8 mouse cellular contexts compared by ENCODE assay signal in the genomic region with DNA sequence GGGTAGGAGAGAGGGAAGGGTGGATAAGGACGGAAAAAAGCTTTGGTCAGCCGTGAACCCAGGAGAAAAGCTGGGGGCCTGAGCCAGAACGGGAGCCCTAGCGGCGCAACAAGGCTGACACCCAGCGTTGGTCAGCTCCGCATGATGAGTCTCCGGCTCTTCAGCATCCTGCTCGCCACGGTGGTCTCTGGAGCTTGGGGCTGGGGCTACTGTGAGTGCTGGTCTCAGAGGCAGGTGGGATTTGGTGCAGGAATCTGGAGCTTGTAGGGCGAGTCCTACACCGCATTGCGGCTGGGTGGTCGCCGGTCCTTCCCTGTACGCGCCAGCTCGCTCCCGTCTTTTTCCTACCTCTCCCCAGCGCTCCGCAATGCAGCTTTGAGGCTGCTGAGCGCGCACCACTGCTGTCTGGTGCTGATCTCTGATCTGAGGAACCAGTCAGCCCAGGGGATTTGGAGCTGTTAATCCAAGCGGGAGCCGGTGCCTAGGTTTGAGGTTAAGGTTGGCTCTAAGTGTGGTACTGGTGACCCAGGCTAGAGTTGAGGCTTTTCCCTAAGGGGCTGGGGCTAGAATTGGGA. TPM values are rescaled to one million over a fixed set of nuclear protein-coding genes. Genes with fewer than 3 reads are reported as not detected.
DNase-seq lines count a peak whose midpoint lies in the region; ATAC-seq and TF ChIP-seq lines count a peak whose summit lies in the region.

No protein-coding gene starts in this region.

- no peak for ATAC-seq in forebrain, postnatal 0 days
- ATAC-seq in midbrain, embryonic 12.5 days (ENCODE audit: low FRiP score, low read depth), result no peak
- no peak for ATAC-seq in activated CD4-positive, CD25-positive, alpha-beta regulatory T cell, adult 4 months

- DNase-seq in layer of hippocampus, postnatal 36 days, result peak; percentile 52 to 54
- DNase-seq in layer of hippocampus, adult 9-10 months (ENCODE audit: low spot score), result no peak
- DNase-seq in forebrain, postnatal 0 days, result peak; percentile 35
- DNase-seq in kidney, postnatal 25 days, result peak; percentile 54 to 64
- no peak for DNase-seq in layer of hippocampus, postnatal 14 days (ENCODE audit: low spot score in 2 of 2)

- H3K9me3 ChIP-seq in forebrain, postnatal 0 days (ENCODE audit: low read length), result no peaks in the 10 kb centered on the region
- no peaks in the 10 kb centered on the region for H3K9me3 ChIP-seq in midbrain, embryonic 12.5 days

- H3K27ac ChIP-seq in brown adipose tissue, adult 24 weeks (replicated peaks; ENCODE audit: low read depth, low read length), result no peak overlapping the region
- peak overlapping the region; percentile 29; the same call in 1 of the 2 replicates for H3K27ac ChIP-seq in forebrain, postnatal 0 days (ENCODE audit: low read depth, low read length)
- no peak overlapping the region for H3K27ac ChIP-seq in midbrain, embryonic 12.5 days (replicated peaks)

- H3K27me3 ChIP-seq in forebrain, postnatal 0 days (ENCODE audit: insufficient read depth, low read length), result peaks cover 30% of the 10 kb centered on the region
- H3K27me3 ChIP-seq in midbrain, embryonic 12.5 days, result peaks cover 82% of the 10 kb centered on the region

- WGBS in forebrain, postnatal 0 days, result under 1% methylated on average over 25 of the region's 25 CpGs
- WGBS in midbrain, embryonic 12.5 days, result under 1% methylated on average over 25 of the region's 25 CpGs

- H3K4me2 ChIP-seq in forebrain, postnatal 0 days (ENCODE audit: low read depth), result peak overlapping the region; percentile 56
- peak overlapping the region; percentile 52 for H3K4me2 ChIP-seq in midbrain, embryonic 12.5 days (replicated peaks)

- no peaks in the 10 kb centered on the region for H3K36me3 ChIP-seq in forebrain, postnatal 0 days (ENCODE audit: insufficient read depth)
- no peaks in the 10 kb centered on the region for H3K36me3 ChIP-seq in midbrain, embryonic 12.5 days

- H3K4me3 ChIP-seq in brown adipose tissue, adult 24 weeks (ENCODE audit: insufficient read depth, low read depth, low read length), result peak overlapping the region; percentile 40
- peak overlapping the region; percentile 33 for H3K4me3 ChIP-seq in forebrain, postnatal 0 days (ENCODE audit: low read depth, low read length)
- peak overlapping the region; percentile 35 for H3K4me3 ChIP-seq in midbrain, embryonic 12.5 days

- H3K4me1 ChIP-seq in brown adipose tissue, adult 24 weeks (ENCODE audit: control insufficient read depth, insufficient read depth, insufficient read length, low read length), result peaks cover 8% of the 10 kb centered on the region
- peaks cover 18% of the 10 kb centered on the region for H3K4me1 ChIP-seq in forebrain, postnatal 0 days (ENCODE audit: insufficient read depth)
- peaks cover 55% of the 10 kb centered on the region for H3K4me1 ChIP-seq in midbrain, embryonic 12.5 days

- TF ChIP-seq CTCF in forebrain, postnatal 0 days (IDR thresholded peaks at IDR 0.05; ENCODE audit: low read depth), result peak; percentile 23; the same call in 1 of the 2 replicates

- H3K9ac ChIP-seq in forebrain, postnatal 0 days, result peak overlapping the region; percentile 43
- peak overlapping the region; percentile 39 for H3K9ac ChIP-seq in midbrain, embryonic 12.5 days (replicated peaks)

RNA-seq across cellular contexts. Expression of gene Ccr10, which starts 1.0 kb away (rescaled TPM):
- total RNA-seq in layer of hippocampus, postnatal 36 days (2021), result not detected
- polyA plus RNA-seq in brown adipose tissue, adult 24 weeks (2012; ENCODE audit: insufficient read depth, insufficient read length, missing spikeins), result 1.2 TPM in 1 of 2 replicates, not detected in the other
- 0.23 and 0.52 TPM in 2 replicates for total RNA-seq in forebrain, postnatal 0 days (2014; rRNA removed)
- polyA plus RNA-seq in forebrain, postnatal 0 days (2015; fragmentation: Nextera tagmentation; extraction: Ambion mirVana), result 0.15 and 0.24 TPM in 2 replicates
- polyA plus RNA-seq in midbrain, embryonic 12.5 days (2016; fragmentation: Nextera tagmentation; extraction: Ambion mirVana), result 0.10 and 0.17 TPM in 2 replicates
- 1 to 10 TPM; 1.5 to 1.6 TPM for polyA plus RNA-seq in activated CD4-positive, CD25-positive, alpha-beta regulatory T cell, adult 4 months (2017; shearing (Covaris generic))
- total RNA-seq in layer of hippocampus, postnatal 14 days (2021), result under 1 TPM in 1 of 2 experiments, not detected in 1; 0.18 TPM

RNA-seq across cellular contexts. Expression of gene Plekhh3, which starts 5.1 kb away (rescaled TPM):
- total RNA-seq in layer of hippocampus, postnatal 36 days (2021), result 10 to 100 TPM; 12.5 to 14.8 TPM
- 21.8 and 33.6 TPM in 2 replicates for polyA plus RNA-seq in brown adipose tissue, adult 24 weeks (2012; ENCODE audit: insufficient read depth, insufficient read length, missing spikeins)
- 9.2 and 10.2 TPM in 2 replicates for total RNA-seq in forebrain, postnatal 0 days (2014; rRNA removed)
- 4.9 and 5.3 TPM in 2 replicates for polyA plus RNA-seq in forebrain, postnatal 0 days (2015; fragmentation: Nextera tagmentation; extraction: Ambion mirVana)
- 12.3 and 12.6 TPM in 2 replicates for polyA plus RNA-seq in midbrain, embryonic 12.5 days (2016; fragmentation: Nextera tagmentation; extraction: Ambion mirVana)
- polyA plus RNA-seq in activated CD4-positive, CD25-positive, alpha-beta regulatory T cell, adult 4 months (2017; shearing (Covaris generic)), result not detected
- total RNA-seq in layer of hippocampus, postnatal 14 days (2021), result 10 to 100 TPM; 14.2 to 16.1 TPM

RNA-seq across cellular contexts. Expression of gene Cntnap1, which starts 5.9 kb away (rescaled TPM):
- total RNA-seq in layer of hippocampus, postnatal 36 days (2021), result 100 to 1,000 TPM; 168 to 169 TPM
- 7.2 and 11.2 TPM in 2 replicates for polyA plus RNA-seq in brown adipose tissue, adult 24 weeks (2012; ENCODE audit: insufficient read depth, insufficient read length, missing spikeins)
- 3.0 and 3.5 TPM in 2 replicates for total RNA-seq in forebrain, postnatal 0 days (2014; rRNA removed)
- 0.35 and 1.1 TPM in 2 replicates for polyA plus RNA-seq in forebrain, postnatal 0 days (2015; fragmentation: Nextera tagmentation; extraction: Ambion mirVana)
- polyA plus RNA-seq in midbrain, embryonic 12.5 days (2016; fragmentation: Nextera tagmentation; extraction: Ambion mirVana), result 0.74 and 0.94 TPM in 2 replicates
- under 1 TPM; 0.29 to 0.33 TPM for polyA plus RNA-seq in activated CD4-positive, CD25-positive, alpha-beta regulatory T cell, adult 4 months (2017; shearing (Covaris generic))
- 100 to 1,000 TPM; 137 to 149 TPM for total RNA-seq in layer of hippocampus, postnatal 14 days (2021)

RNA-seq across cellular contexts. Expression of gene Tubg2, which starts 20.5 kb away (rescaled TPM):
- total RNA-seq in layer of hippocampus, postnatal 36 days (2021), result 10 to 100 TPM; 39.9 to 40.7 TPM
- polyA plus RNA-seq in brown adipose tissue, adult 24 weeks (2012; ENCODE audit: insufficient read depth, insufficient read length, missing spikeins), result 1.1 and 1.9 TPM in 2 replicates
- total RNA-seq in forebrain, postnatal 0 days (2014; rRNA removed), result 23.2 and 28.6 TPM in 2 replicates
- polyA plus RNA-seq in forebrain, postnatal 0 days (2015; fragmentation: Nextera tagmentation; extraction: Ambion mirVana), result 59.9 and 69.7 TPM in 2 replicates
- polyA plus RNA-seq in midbrain, embryonic 12.5 days (2016; fragmentation: Nextera tagmentation; extraction: Ambion mirVana), result 9.0 and 10.3 TPM in 2 replicates
- polyA plus RNA-seq in activated CD4-positive, CD25-positive, alpha-beta regulatory T cell, adult 4 months (2017; shearing (Covaris generic)), result under 1 TPM; 0.68 to 0.94 TPM
- 10 to 100 TPM; 36.7 to 41.0 TPM for total RNA-seq in layer of hippocampus, postnatal 14 days (2021)

RNA-seq across cellular contexts. Expression of gene Ezh1, which starts 50.1 kb away (rescaled TPM):
- 10 to 100 TPM; 65.9 to 77.2 TPM for total RNA-seq in layer of hippocampus, postnatal 36 days (2021)
- 13.3 and 20.7 TPM in 2 replicates for polyA plus RNA-seq in brown adipose tissue, adult 24 weeks (2012; ENCODE audit: insufficient read depth, insufficient read length, missing spikeins)
- total RNA-seq in forebrain, postnatal 0 days (2014; rRNA removed), result 25.6 and 27.7 TPM in 2 replicates
- polyA plus RNA-seq in forebrain, postnatal 0 days (2015; fragmentation: Nextera tagmentation; extraction: Ambion mirVana), result 18.8 and 22.5 TPM in 2 replicates
- 12.6 and 14.4 TPM in 2 replicates for polyA plus RNA-seq in midbrain, embryonic 12.5 days (2016; fragmentation: Nextera tagmentation; extraction: Ambion mirVana)
- 10 to 100 TPM; 48.1 to 52.2 TPM for polyA plus RNA-seq in activated CD4-positive, CD25-positive, alpha-beta regulatory T cell, adult 4 months (2017; shearing (Covaris generic))
- total RNA-seq in layer of hippocampus, postnatal 14 days (2021), result 10 to 100 TPM; 38.2 to 40.0 TPM

Comparison
In these comparisons a context has a peak if more than half of its experiments do, and no peak if none do; other contexts are left out.
1. DNase-seq: peak in layer of hippocampus, postnatal 36 days (2 of 2), forebrain, postnatal 0 days (single experiment) and kidney, postnatal 25 days (2 of 2); none in layer of hippocampus, adult 9-10 months (single experiment) and layer of hippocampus, postnatal 14 days (0 of 2).
2. Peak in every context shown above with its lines, with median percentiles within 50 percentile points of each other: H3K4me3 ChIP-seq.